Mouse (Mus musculus): ENCODE data around the gene Nkiras1.
"Not testable (repeated sequence)": the region's sequence is repeated elsewhere in the genome, so short reads cannot be mapped to it uniquely, and the experiment has no call there.

The Nkiras1 gene

DNA sequence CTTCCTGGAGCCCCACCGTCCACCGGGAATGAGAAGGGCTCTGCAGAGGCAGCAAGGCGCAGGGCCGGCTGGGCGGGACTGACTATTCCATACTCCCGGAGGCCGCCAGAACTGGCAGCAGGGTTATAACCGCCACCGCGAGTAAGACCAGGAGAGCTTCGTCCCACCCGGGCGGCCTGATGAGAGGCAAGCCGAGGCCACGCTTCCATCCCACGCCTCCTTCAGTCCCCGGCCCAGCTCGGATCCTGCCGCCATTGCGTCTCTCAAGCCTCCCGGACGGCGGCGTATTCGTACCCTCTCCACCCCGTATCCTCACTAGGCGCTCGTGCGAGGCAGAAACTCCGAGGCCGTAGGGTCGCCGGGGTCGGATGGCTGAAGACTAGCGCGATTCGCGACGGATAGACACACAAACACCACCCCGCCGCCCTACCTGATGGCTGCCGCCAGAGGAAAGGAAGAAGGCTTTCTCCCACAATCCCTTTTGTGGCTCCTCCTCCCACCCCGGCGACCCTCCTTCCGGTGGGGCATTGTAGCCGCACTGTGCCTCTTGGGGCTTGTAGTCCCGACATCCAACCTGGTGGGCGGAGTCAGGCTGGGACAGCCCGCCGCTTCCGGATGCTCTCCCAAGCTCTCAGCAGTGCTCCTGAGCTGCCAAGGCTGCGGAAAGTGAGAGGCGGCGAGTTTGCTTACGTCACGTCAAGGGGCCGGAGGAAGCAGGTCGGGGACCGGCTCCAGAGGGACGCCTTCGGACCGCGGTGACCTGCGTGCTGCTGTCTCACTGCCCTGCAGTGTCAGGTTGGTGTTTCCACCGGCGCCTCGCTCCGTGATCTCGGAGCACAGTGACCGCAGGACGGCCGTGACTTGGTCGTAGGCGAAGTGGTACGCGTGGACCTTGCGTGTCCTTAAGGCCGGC lies at the start of gene Nkiras1, which contains the start of gene Rpl15:
TSS of gene Nkiras1 (plus strand) at position 608 of the 913 bp plus-strand sequence.
TSS of gene Rpl15 (minus strand) at position 863 of the 913 bp plus-strand sequence.
- in situ Hi-C loops (cut with MboI; ENCODE audit: low pct_unique_long_range_greater_than_20kb in 1 of 2, low sequenced_read_pairs in 2 of 2, unreplicated experiment in 1 of 2): no loop called here

- in situ Hi-C loops (cut with MboI; ENCODE audit: low pct_unique_long_range_greater_than_20kb in 1 of 2, low sequenced_read_pairs in 2 of 2, unreplicated experiment in 1 of 2): no loop called here
Observed at GRCm38 (mm10) chr14:18221977-18222376, 49.0 kb upstream of the Nkiras1 start.

GRCm38 (mm10) chr14:18225431-18225830 lies 45.5 kb upstream of the Nkiras1 start:
- in situ Hi-C loops (cut with MboI; ENCODE audit: low pct_unique_long_range_greater_than_20kb in 1 of 2, low sequenced_read_pairs in 2 of 2, unreplicated experiment in 1 of 2): not testable (repeated sequence)

GRCm38 (mm10) chr14:18226181-18226580 lies 44.8 kb upstream of the Nkiras1 start:
- in situ Hi-C loops (cut with MboI; ENCODE audit: low pct_unique_long_range_greater_than_20kb in 1 of 2, low sequenced_read_pairs in 2 of 2, unreplicated experiment in 1 of 2): not testable (repeated sequence)

DNA sequence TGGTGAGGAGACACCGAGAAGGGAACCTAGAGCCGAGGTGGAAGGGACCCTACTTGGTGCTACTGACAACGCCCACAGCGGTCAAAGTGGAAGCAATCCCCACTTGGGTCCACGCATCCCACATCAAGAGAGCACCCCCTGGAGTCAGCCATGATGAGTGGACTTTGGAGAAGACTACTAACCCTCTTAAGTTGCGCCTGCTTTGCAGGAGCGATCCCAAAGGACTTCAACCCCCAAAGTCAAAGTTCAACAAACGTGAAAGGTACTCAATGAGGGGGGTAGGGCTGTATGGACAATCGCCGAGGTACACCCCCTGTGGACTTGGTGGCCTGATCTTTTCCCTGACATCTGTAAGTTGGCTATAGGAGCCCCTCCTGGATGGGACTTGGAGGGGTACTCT lies 41.2 kb upstream of the Nkiras1 start:
- in situ Hi-C loops (cut with MboI; ENCODE audit: low pct_unique_long_range_greater_than_20kb in 1 of 2, low sequenced_read_pairs in 2 of 2, unreplicated experiment in 1 of 2): not testable (repeated sequence)

- in situ Hi-C loops (cut with MboI; ENCODE audit: low pct_unique_long_range_greater_than_20kb in 1 of 2, low sequenced_read_pairs in 2 of 2, unreplicated experiment in 1 of 2): not testable (repeated sequence)
Observed at GRCm38 (mm10) chr14:18231866-18232265, 39.1 kb upstream of the Nkiras1 start.

DNA sequence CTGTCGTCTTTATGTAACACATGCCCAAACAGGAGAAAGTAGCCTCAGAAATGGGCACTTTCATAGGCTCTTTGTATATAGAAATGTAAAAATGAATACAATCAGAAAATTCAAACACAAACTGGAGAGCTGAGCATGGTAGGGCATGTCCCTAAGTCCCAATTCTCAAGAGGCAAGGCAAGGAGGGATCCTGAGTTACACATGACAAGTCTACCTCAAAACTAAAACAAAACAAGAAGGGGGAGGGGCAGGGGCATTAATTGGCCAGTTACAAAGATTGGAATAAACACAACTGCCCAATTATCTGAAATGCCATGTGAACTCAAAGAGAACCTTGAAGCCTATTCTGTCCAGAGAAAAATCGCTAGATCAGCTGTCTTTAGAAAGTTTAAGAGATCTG lies 37.9 kb upstream of the Nkiras1 start:
- in situ Hi-C loops (cut with MboI; ENCODE audit: low pct_unique_long_range_greater_than_20kb in 1 of 2, low sequenced_read_pairs in 2 of 2, unreplicated experiment in 1 of 2): no loop called here

DNA sequence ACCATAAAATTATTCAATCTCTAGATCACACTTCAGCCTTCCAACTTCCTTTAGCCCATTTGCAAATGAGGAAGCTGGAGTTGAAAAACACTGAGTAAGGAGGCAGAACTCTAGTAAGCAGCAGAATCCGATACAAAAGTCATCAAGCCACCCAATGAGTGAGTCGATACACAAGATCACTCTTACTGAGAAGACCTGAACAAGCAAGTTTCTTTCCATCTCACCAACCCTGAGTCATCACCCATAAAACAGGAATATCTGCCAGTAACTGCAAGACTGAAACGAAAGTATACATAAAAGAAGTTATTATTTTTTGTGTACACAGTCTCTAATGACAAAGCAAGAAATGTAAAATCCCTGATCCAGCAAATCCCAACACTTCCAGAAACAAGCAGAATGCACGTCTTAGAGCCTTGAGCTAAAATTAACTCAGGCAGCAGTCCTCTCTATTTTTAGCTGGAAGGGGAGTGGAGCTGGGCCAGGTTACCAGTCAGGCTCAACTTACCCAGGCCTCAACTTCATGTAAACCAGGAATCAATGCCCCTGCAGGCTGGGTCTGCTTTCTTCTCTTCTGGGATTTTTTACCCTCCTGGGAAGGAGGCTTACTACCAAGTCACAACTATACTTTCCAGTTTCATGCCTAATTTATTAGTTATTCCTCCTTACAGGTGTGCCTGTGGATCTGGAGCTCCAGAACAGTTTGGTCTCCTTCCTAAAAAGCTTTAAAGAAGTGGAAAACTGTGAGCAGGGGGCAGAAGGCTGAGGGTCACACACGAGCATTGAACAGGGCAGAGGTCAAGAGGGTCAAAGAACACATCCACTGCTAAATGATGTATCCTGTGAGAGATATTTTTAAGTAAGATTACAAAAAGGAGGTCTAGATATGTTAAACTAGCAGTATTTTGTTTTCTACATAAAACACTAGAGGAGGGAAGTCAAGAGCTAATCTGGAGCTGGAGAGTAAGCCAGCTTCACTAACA lies 36.7 kb upstream of the Nkiras1 start:
- in situ Hi-C loops (cut with MboI; ENCODE audit: low pct_unique_long_range_greater_than_20kb in 1 of 2, low sequenced_read_pairs in 2 of 2, unreplicated experiment in 1 of 2): no loop called here

GRCm38 (mm10) chr14:18236496-18237235 lies 34.3 kb upstream of the Nkiras1 start:
- in situ Hi-C loops (cut with MboI; ENCODE audit: low pct_unique_long_range_greater_than_20kb in 1 of 2, low sequenced_read_pairs in 2 of 2, unreplicated experiment in 1 of 2): not testable (repeated sequence)

GRCm38 (mm10) chr14:18237381-18237780 lies 33.6 kb upstream of the Nkiras1 start:
- in situ Hi-C loops (cut with MboI; ENCODE audit: low pct_unique_long_range_greater_than_20kb in 1 of 2, low sequenced_read_pairs in 2 of 2, unreplicated experiment in 1 of 2): no loop called here

- in situ Hi-C loops (cut with MboI; ENCODE audit: low pct_unique_long_range_greater_than_20kb in 1 of 2, low sequenced_read_pairs in 2 of 2, unreplicated experiment in 1 of 2): no loop called here
Observed at GRCm38 (mm10) chr14:18238131-18238749, 32.7 kb upstream of the Nkiras1 start.

- in situ Hi-C loops (cut with MboI; ENCODE audit: low pct_unique_long_range_greater_than_20kb in 1 of 2, low sequenced_read_pairs in 2 of 2, unreplicated experiment in 1 of 2): no loop called here
Observed at GRCm38 (mm10) chr14:18238750-18239731, 31.9 kb upstream of the Nkiras1 start, which contains the start of gene Nr1d2. TSS of gene Nr1d2 (minus strand) at chr14:18239127.

- in situ Hi-C loops (cut with MboI; ENCODE audit: low pct_unique_long_range_greater_than_20kb in 1 of 2, low sequenced_read_pairs in 2 of 2, unreplicated experiment in 1 of 2): no loop called here
Observed at GRCm38 (mm10) chr14:18240132-18240531, 30.8 kb upstream of the Nkiras1 start.

DNA sequence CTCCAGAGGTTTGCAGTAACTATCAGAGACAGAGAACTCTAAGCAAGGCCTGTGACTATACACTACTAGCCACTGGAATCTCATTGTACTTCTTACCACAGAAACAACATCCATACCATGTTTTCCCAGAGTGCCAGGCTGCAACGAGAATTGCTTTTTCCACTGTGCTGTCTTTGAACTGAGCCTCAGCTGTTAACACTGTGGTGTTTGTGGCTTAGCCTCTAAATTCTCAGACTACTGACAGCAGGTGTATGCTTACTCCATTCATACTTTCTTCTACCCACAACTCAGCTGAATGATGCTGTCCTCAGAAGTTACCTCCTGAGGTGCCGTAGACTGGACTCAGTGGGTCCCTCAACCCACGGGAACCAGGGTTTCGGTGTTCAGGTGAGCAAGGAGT lies 29.1 kb upstream of the Nkiras1 start:
- in situ Hi-C loops (cut with MboI; ENCODE audit: low pct_unique_long_range_greater_than_20kb in 1 of 2, low sequenced_read_pairs in 2 of 2, unreplicated experiment in 1 of 2): no loop called here

GRCm38 (mm10) chr14:18242638-18243130 lies 28.3 kb upstream of the Nkiras1 start:
- in situ Hi-C loops (cut with MboI; ENCODE audit: low pct_unique_long_range_greater_than_20kb in 1 of 2, low sequenced_read_pairs in 2 of 2, unreplicated experiment in 1 of 2): no loop called here

DNA sequence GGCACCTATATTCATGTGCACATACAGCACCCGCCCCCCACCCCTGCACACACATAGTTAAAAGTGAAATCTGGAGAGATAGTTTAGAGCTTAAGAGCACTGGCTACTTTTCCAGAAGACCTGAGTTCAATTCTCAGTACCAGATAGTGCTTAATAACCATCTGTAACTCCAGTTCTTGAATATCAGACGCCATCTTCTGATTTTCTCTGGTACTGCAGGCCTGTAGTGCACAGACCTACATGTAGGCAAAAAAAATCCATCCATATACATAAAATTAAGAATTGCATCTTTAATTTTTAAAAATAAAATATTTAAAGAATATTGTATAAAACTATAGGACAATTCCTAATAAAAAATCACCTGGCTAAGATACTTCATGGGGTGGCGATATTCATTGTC lies 9.7 kb upstream of the Nkiras1 start:
- in situ Hi-C loops (cut with MboI; ENCODE audit: low pct_unique_long_range_greater_than_20kb in 1 of 2, low sequenced_read_pairs in 2 of 2, unreplicated experiment in 1 of 2): no loop called here

- in situ Hi-C loops (cut with MboI; ENCODE audit: low pct_unique_long_range_greater_than_20kb in 1 of 2, low sequenced_read_pairs in 2 of 2, unreplicated experiment in 1 of 2): no loop called here
Observed at GRCm38 (mm10) chr14:18263427-18263826, 7.5 kb upstream of the Nkiras1 start.
